Mouse (Mus musculus): Measurements from ENCODE around the gene Vmn2r65. TPM values are rescaled to one million over a fixed set of nuclear protein-coding genes. Genes with fewer than 3 reads are reported as not detected.

Vmn2r65 gene
- polyA plus RNA-seq (2016; fragmentation: Nextera tagmentation; extraction: Ambion mirVana) = not detected in 2 replicates

- Histone ChIP-seq H3K4me3 (no peak within 1 kb of the TSS), H3K36me3 (no peaks in the 10 kb centered on the region), H3K27ac (no peak within 1 kb of the TSS), H3K9me3 (no peaks in the 10 kb centered on the region), H3K4me1 (no peaks in the 10 kb centered on the region), H3K9ac (no peak within 1 kb of the TSS), H3K27me3 (no peaks in the 10 kb centered on the region), H3K4me2 (replicated peaks) (no peak within 1 kb of the TSS)
- WGBS = 59% methylated on average over 1 of the region's 1 CpGs
- ATAC-seq (ENCODE audit: insufficient number of reproducible peaks, insufficient read depth, low FRiP score, low TSS enrichment) = no peak
Measured at GRCm38 (mm10) chr7:84964015-84964414, at the start of gene Vmn2r65. Gene Vmn2r65 (minus strand): TSS chr7:84964115.

DNA sequence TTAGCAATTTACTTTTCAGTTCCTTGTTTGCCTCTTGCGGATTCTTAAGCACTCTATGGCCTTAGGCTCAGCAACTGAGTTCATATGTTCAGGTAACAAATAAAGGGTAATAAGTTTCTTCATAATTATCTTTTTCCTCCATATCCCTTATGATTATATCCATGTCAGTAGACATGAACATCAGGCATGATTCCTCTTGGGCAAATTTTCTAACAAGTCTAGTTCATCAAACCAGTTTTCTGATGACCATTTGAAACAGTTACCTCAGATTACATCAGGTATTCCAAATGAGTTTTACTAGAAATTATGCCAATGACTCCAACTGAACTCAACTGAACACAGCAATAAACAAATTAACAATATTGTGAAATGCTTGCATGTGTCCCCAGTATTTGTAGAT is 48.3 kb upstream of the Vmn2r65 start, which contains the start of gene Vmn2r66:
Vmn2r66 (minus strand) TSS at position 101 of the 400 bp plus-strand sequence.
- no peak for ATAC-seq (ENCODE audit: insufficient number of reproducible peaks, insufficient read depth, low FRiP score, low TSS enrichment)

GRCm38 (mm10) chr7:84996694-84997093 is 32.8 kb upstream of the Vmn2r65 start:
- 79% methylated on average over 2 of the region's 2 CpGs for WGBS

More for the DNA sequence above, 48.3 kb upstream of the Vmn2r65 start, which contains the start of gene Vmn2r66:
- no peak within 1 kb of the TSS for H3K9ac ChIP-seq
- H3K9me3 ChIP-seq = no peaks in the 10 kb centered on the region
- no peaks in the 10 kb centered on the region for H3K4me1 ChIP-seq
- WGBS = 75% methylated on average over 1 of the region's 1 CpGs
- H3K36me3 ChIP-seq = no peaks in the 10 kb centered on the region
- no peak within 1 kb of the TSS for H3K4me2 ChIP-seq (replicated peaks)
- no peak within 1 kb of the TSS for H3K4me3 ChIP-seq
- no peak within 1 kb of the TSS for H3K27ac ChIP-seq
- H3K27me3 ChIP-seq = no peaks in the 10 kb centered on the region

More at GRCm38 (mm10) chr7:84996694-84997093, 32.8 kb upstream of the Vmn2r65 start:
- Histone ChIP-seq H3K4me2 (replicated peaks) (no peak overlapping the region), H3K27me3 (no peaks in the 10 kb centered on the region), H3K9me3 (no peaks in the 10 kb centered on the region; the same call in 1 of the 2 replicates), H3K4me1 (no peaks in the 10 kb centered on the region), H3K9ac (no peak overlapping the region), H3K27ac (no peak overlapping the region), H3K4me3 (no peak overlapping the region), H3K36me3 (no peaks in the 10 kb centered on the region)
- no peak for ATAC-seq (ENCODE audit: insufficient number of reproducible peaks, insufficient read depth, low FRiP score, low TSS enrichment)

Other genes with a start within 250 kb of the Vmn2r65 start
- not detected in 2 replicates for gene Olfr291, start 110.6 kb downstream of the Vmn2r65 start, polyA plus RNA-seq (2016; fragmentation: Nextera tagmentation; extraction: Ambion mirVana)
- not detected in 2 replicates for gene Vmn2r66, start 48.2 kb upstream of the Vmn2r65 start, polyA plus RNA-seq (2016; fragmentation: Nextera tagmentation; extraction: Ambion mirVana)
- not detected in 2 replicates for gene Vmn2r67, start 191.9 kb upstream of the Vmn2r65 start, polyA plus RNA-seq (2016; fragmentation: Nextera tagmentation; extraction: Ambion mirVana)